16 mouse cellular contexts compared by ENCODE assay signal in genomic region chrX:145428811-145429210, GRCm38 (mm10).
"Had no signal": no experiment of that assay in that cellular context is flagged by ENCODE, and none has a peak within 500 bp of the region (broad histone marks: within the 10 kb centered on the region; RNA-seq: fewer than 3 reads in every experiment).

No protein-coding gene starts in this region.

- H3K9ac ChIP-seq: lung, embryonic 14.5 days; midbrain, embryonic 13.5 days; midbrain, embryonic 15.5 days; neural tube, embryonic 12.5 days; stomach, embryonic 15.5 days had no signal

- H3K4me1 ChIP-seq: midbrain, embryonic 13.5 days; midbrain, embryonic 15.5 days; neural tube, embryonic 12.5 days; stomach, embryonic 15.5 days had no signal

- H3K27ac ChIP-seq: macrophage; midbrain, embryonic 13.5 days; midbrain, embryonic 15.5 days; neural tube, embryonic 12.5 days; stomach, embryonic 15.5 days; stomach, postnatal 0 days had no signal

- H3K4me2 ChIP-seq: lung, embryonic 14.5 days; midbrain, embryonic 11.5 days; midbrain, embryonic 13.5 days; midbrain, embryonic 15.5 days; neural tube, embryonic 12.5 days; stomach, embryonic 15.5 days had no signal

- H3K36me3 ChIP-seq: midbrain, embryonic 13.5 days; midbrain, embryonic 15.5 days; neural tube, embryonic 12.5 days; stomach, embryonic 15.5 days had no signal

- H3K4me3 ChIP-seq: megakaryocyte, embryonic 14.5 days; midbrain, embryonic 13.5 days; midbrain, embryonic 15.5 days; neural tube, embryonic 12.5 days; stomach, embryonic 15.5 days had no signal

- DNase-seq: lung, adult 18-20 months; lung, embryonic 14.5 days; lung, postnatal 10 days; lung, postnatal 36 days; right cerebral cortex, postnatal 14 days; thymus, adult 2 months; thymus, postnatal 25 days; thymus, postnatal 4 days had no signal

- H3K9me3 ChIP-seq: megakaryocyte, embryonic 14.5 days; midbrain, embryonic 13.5 days; midbrain, embryonic 15.5 days; neural tube, embryonic 12.5 days; stomach, embryonic 15.5 days had no signal

- H3K27me3 ChIP-seq: midbrain, embryonic 13.5 days; midbrain, embryonic 15.5 days; neural tube, embryonic 12.5 days; stomach, embryonic 15.5 days had no signal

- ATAC-seq: midbrain, embryonic 13.5 days; midbrain, embryonic 15.5 days had no signal
